Mouse (Mus musculus): Measurements from ENCODE around the gene Nobox.

DNA sequence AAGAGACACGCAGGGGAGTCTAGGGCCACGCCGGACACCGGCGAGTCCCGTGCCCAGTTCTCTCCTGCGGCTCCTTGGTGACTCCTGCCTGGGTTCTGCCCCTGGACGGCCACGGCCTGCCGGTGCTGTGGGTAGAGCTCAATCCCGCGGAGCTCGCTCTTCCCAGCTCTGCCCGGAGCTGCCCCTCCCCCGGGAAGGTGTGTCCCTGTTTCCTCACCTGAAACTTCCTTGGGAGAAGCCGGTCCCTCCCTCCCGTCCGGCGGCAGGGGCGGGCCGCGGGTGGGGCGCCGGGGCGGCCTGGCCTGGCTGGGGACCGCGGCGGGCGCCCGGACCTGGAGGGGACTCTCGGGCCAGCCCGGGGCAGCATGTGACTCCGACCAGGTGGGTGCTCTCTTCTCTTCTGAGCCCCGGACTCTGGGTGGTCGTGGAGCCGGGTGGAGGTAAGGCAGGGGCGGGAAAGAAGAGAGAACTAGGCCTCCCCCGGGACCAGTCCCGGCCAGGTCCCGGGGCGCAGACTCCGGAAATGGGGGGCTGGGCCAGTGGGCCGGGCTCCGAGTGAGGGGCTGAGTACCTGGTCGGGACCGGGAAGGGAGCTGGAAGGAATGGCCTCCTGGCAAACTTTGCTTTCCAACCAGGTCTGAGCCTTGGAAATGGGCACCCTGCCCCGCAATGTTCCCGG is 43.9 kb downstream of the Nobox start, which contains the start of gene Arhgef5:
- TF ChIP-seq ZC3H11A (IDR thresholded peaks at IDR 0.05; ENCODE audit: borderline replicate concordance, low read depth, low read length) = no peak
- no peak for TF ChIP-seq ZNF384 (IDR thresholded peaks at IDR 0.05; ENCODE audit: low read depth, low read length)
- TF ChIP-seq HCFC1 (IDR thresholded peaks at IDR 0.05; ENCODE audit: borderline replicate concordance, insufficient read depth, low read length) = no peak
- TF ChIP-seq CHD2 (IDR thresholded peaks at IDR 0.05; ENCODE audit: low read depth, low read length) = no peak

Data from ES-E14 (cell line).